Mouse (Mus musculus) MEL (cell line): Measurements from ENCODE around the gene Tapbpl.

Source experiments
- CTCF ChIP-seq, 3 experiments: IDR thresholded peaks in 2 of 3; conservative IDR thresholded peaks in 1 of 3; 2 replicates each; pipeline ENCODE4 v1.5.1; 2011 to 2012; ENCODE audit warnings: low read length in 3 of 3, low read depth in 2 of 3, mild to moderate bottlenecking in 2 of 3, improper control_type of control experiment in 1 of 3, inconsistent platforms in 1 of 3, mixed read lengths in 1 of 3, moderate library complexity in 1 of 3; ENCODE audit not compliant: control insufficient read depth in 1 of 3, insufficient read depth in 1 of 3, poor library complexity in 1 of 3, severe bottlenecking in 1 of 3
- E2F4 ChIP-seq: IDR thresholded peaks from 2 replicates; pipeline ENCODE4 v1.6.1; 2011; ENCODE audit warnings: low read depth, low read length, improper control_type of control experiment, borderline replicate concordance
- EP300 ChIP-seq, 2 experiments: IDR thresholded peaks; 2 replicates each; pipeline ENCODE4 v1.6.1; 2011; ENCODE audit warnings: improper control_type of control experiment in 2 of 2, low read length in 2 of 2, low read depth in 1 of 2, mild to moderate bottlenecking in 1 of 2
- GABPA ChIP-seq: IDR thresholded peaks from 2 replicates; pipeline ENCODE4 v1.6.1; 2012; ENCODE audit warnings: low read depth, mild to moderate bottlenecking, inconsistent platforms, low read length, improper control_type of control experiment, moderate library complexity
- GATA1 ChIP-seq: IDR thresholded peaks from 2 replicates; pipeline ENCODE4 v1.6.1; 2011; ENCODE audit warnings: low read depth, low read length, improper control_type of control experiment
- MEF2A ChIP-seq: IDR thresholded peaks from 2 replicates; pipeline ENCODE4 v1.6.1; 2014; ENCODE audit warnings: low read depth, mild to moderate bottlenecking, inconsistent platforms, low read length, improper control_type of control experiment; ENCODE audit not compliant: poor library complexity, insufficient replicate concordance, severe bottlenecking; ENCODE audit errors: extremely low read depth
- POLR2A ChIP-seq, 2 experiments: IDR thresholded peaks; 2 replicates each; pipeline ENCODE4 v1.6.1; 2011 to 2012; ENCODE audit warnings: low read length in 2 of 2, mild to moderate bottlenecking in 2 of 2, control low read depth in 1 of 2, improper control_type of control experiment in 1 of 2, low read depth in 1 of 2, moderate library complexity in 1 of 2; ENCODE audit not compliant: control insufficient read depth in 1 of 2, insufficient read depth in 1 of 2, poor library complexity in 1 of 2
- RCOR1 ChIP-seq: IDR thresholded peaks from 2 replicates; pipeline ENCODE4 v1.6.1; 2012; ENCODE audit warnings: low read depth, mild to moderate bottlenecking, inconsistent platforms, low read length, improper control_type of control experiment
- TAL1 ChIP-seq: IDR thresholded peaks from 2 replicates; pipeline ENCODE4 v1.6.1; 2012; ENCODE audit warnings: mild to moderate bottlenecking, inconsistent platforms, low read length, moderate library complexity, mixed read lengths
- TBP ChIP-seq: IDR thresholded peaks from 2 replicates; pipeline ENCODE4 v1.8.0; 2011; ENCODE audit warnings: low read depth, low read length, improper control_type of control experiment
- USF1 ChIP-seq: IDR thresholded peaks from 2 replicates; pipeline ENCODE4 v1.6.1; 2014; ENCODE audit warnings: low read depth, mild to moderate bottlenecking, inconsistent platforms, low read length, improper control_type of control experiment, moderate library complexity

- TF ChIP-seq CTCF (IDR thresholded peaks at IDR 0.05 in 2 of 3, conservative IDR thresholded peaks at IDR 0.05 in 1 of 3; ENCODE audit: control insufficient read depth in 1 of 3, insufficient read depth in 1 of 3, low read depth in 2 of 3, low read length in 3 of 3, poor library complexity in 1 of 3, severe bottlenecking in 1 of 3) = no peak
- no peak for TF ChIP-seq TBP
- TF ChIP-seq GATA1 = no peak
- TF ChIP-seq POLR2A (IDR thresholded peaks at IDR 0.05; ENCODE audit: control insufficient read depth in 1 of 2, insufficient read depth in 1 of 2, low read depth in 1 of 2, low read length in 2 of 2, poor library complexity in 1 of 2) = no peak
- no peak for TF ChIP-seq MEF2A
- TF ChIP-seq RCOR1 = no peak
- TF ChIP-seq USF1 = no peak
- TF ChIP-seq EP300 (IDR thresholded peaks at IDR 0.05; ENCODE audit: low read depth in 1 of 2, low read length in 2 of 2) = no peak
- TF ChIP-seq E2F4 = no peak
- TF ChIP-seq GABPA = no peak
- no peak for TF ChIP-seq TAL1
These were observed 23.9 kb upstream of the Tapbpl start for GRCm38 (mm10) chr6:125255516-125256044.
